Mouse (Mus musculus) gastrocnemius, postnatal 14 days (tissue): Measurements from ENCODE around the gene Robo2. TPM values are rescaled to one million over a fixed set of nuclear protein-coding genes. Genes with fewer than 3 reads are reported as not detected.

Experiments
- DNase-seq: peaks from one replicate; pipeline ENCODE4 v3.0.0; 2021; ENCODE audit warnings: mixed read lengths
- intact Hi-C: fragments of 180-260 bp; cut with DNase I; formaldehyde crosslinking; loops from one replicate; pipeline ENCODE4 v1.15.1; 2025; ENCODE audit warnings: low total_unique reads
- total RNA-seq, 2 experiments: library from RNA; stranded (reverse); gene quantifications; 2 replicates each; pipeline ENCODE4 v1.2.3; 2021

The Robo2 gene
- total RNA-seq, 2 experiments from 2014 or later = 2.0 to 4.2 TPM

DNA sequence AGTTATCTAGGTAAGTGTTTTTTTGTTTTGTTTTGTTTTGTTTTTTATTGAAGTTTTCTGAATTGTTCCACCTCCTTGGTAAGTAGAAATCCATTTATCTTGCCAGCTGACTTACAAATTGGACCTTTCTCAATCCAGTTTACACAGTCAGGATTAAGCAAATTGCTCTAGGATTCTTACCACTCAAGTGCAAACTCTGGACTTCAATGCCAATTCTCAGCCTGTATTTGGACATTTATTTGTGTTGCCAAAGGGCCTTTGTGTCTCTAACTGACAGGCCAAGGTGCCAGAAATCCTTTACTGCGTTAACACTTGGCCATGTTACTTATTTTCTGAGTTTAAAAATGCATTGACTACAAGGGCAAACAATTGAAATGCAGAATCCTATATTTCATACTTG, 38.7 kb downstream of the Robo2 start:
- intact Hi-C loops = no loop called here
- DNase-seq = no peak

DNA sequence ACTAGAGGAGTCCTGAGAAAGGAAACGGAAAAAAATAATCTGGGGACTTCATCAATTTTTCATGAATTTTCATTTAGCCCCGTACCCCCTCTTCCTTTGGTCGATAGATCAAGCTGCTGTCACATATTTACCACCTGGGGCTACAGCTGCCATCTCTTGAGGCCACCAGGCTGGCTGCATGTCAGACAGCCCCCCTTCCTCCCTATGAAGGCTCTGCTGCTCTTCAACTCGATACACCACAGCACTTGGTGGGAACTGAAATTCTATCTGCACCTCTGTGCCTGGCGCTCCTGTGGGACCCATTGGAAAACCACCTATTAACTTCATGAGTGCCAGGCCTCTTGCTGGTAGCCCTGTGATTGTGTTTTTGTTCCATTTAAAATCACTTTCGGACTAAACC, 63.2 kb downstream of the Robo2 start:
- intact Hi-C loops = no loop called here

DNA sequence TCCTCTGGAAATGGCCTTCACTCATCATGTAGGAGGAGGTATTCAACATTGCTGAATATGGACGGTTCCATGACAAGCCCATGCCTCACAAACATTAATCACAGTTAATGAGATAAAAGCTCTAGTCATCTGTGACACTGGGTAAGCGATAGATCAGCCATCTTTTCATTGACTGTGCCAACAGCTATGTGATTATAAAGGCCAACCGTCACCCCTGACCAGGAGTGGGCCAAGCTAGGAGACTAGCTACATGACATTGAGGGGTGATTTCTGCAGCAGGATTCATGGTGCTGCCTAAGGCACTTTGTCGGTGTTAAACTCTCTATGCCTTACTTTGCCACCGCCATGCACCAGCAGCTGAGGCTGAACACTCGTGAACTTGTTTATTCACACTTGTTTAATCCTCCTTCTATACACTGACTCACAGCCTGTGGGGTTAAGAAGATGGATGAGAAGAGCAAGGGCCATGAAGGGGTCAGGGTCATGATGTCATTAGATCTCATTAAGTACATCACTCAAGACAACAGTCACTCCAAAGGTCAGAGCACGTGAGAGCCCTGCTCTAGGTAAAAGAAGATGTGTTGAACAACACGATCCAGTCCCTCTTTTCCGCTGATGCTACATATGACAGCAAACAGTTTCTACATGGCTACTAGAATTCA, 72.5 kb downstream of the Robo2 start:
- intact Hi-C loops = no loop called here
- no peak for DNase-seq

More for the DNA sequence above, 63.2 kb downstream of the Robo2 start:
- no peak for DNase-seq

DNA sequence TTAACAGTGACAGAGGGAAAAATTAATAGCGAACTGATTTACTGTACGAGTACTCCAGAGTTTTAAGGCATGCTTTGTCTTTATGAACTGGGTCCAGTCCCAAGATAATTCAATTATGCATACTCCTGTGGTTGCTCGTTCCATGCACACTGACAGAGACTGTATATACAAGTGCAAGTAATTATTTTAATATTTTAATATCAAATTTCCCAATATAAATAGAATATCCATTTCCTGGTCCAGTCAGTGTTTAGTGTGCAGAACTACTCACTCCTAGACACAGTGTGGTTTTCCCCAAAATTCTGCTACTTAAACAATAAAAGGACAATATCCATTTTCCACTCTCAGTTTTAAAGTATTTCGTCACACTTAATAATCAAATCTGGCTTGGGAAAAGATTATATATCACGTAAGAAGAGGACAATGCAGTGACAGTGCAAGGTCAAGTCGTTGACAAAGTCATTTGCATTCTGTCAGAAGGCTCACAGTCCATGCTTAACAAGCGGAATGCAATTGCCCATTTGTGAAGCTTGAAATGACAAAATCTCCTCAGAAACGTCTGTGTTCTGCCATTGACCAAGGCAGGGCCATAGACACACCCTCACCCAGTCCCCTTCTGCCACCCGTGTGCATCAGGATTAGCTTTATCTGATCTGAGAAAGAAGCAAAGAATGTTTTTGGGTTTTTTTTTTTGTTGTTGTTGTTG, 89.8 kb downstream of the Robo2 start:
- intact Hi-C loops = no loop called here
- no peak for DNase-seq

DNA sequence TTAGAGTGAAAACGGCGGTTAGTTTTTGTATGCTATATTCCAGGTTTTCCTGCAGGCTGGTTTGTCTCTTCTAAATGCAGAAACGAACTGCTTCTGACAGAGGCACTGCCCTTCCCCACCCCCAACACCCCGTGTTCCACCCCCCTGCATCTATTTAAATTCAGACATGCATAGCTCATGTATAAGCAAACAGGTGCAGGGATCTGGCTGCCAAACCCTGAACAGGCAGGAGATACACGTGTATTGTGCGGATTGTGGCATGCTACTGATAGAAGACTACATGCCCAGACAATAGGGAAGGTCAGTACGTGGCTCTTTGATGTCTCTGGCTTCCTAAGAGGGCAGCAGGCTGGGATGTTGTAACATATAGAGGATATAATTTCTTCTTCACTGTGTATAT, 95.5 kb downstream of the Robo2 start:
- DNase-seq = no peak
- intact Hi-C loops = no loop called here

DNA sequence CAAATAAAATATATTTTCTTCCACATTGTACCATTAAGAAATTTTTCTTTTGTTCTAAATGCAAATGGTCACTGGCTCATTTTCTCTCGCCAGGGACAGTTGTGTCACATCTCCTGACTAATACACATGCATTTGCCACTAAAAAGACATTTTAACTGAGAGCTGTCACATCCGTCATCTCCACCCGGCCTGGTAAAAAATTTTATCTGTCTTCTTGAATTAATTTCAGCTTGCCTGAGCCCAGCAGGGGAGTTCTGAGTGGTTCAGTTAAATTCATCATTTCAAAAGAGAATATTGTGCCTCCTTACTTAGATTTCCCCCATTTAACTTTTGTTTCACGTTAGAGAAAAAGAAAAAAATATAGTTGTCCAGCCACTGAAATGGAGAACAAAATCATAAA, 98.4 kb downstream of the Robo2 start:
- intact Hi-C loops = no loop called here
- no peak for DNase-seq

DNA sequence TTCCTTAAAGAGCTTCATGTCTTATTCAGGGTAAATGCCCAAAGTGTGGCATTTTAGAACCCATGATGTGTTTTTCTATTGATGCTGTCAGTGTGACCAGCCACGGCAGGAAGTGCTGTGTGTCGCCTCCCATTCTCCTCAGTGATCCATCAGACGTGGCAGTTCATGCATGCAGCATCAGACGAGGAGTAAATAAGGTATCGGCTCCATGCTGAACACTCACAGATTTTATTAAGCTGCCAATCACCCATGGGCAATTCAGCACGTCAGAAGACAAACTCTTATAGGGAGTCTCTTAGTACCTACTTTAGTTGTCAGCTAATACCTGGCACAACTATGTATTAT, 104.1 kb downstream of the Robo2 start:
- no peak for DNase-seq
- intact Hi-C loops = no loop called here

DNA sequence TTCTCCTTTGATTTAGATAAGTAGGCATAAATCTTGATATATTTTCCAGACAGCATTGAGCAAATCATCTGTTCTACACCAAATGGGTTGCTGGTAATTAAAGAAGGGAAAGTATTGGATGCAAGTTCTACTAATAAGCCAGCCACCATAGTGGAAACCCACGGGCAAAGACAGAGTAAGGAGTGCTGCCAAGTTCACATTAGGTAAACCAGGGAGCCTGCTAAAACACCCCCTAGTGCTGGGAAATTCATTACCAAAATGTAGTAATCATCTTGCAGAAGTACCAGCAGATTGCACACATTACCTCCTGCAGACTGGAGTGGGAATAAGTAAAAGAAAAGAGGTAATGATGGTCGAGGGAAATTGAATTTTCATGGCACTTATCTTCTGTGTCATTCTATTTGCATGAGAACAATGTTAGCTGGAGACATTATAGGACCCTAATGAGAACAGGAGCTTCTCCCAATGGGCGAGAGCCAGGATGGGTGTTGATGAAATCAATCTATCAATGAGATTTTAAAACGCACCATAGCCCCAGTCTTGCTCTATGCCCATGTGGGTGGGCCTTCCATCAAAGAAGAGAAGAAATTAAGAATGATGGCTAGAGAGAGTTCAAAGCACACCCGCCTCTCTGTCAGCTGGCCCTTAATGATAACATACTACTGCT, 104.6 kb downstream of the Robo2 start:
- intact Hi-C loops = no loop called here
- no peak for DNase-seq

DNA sequence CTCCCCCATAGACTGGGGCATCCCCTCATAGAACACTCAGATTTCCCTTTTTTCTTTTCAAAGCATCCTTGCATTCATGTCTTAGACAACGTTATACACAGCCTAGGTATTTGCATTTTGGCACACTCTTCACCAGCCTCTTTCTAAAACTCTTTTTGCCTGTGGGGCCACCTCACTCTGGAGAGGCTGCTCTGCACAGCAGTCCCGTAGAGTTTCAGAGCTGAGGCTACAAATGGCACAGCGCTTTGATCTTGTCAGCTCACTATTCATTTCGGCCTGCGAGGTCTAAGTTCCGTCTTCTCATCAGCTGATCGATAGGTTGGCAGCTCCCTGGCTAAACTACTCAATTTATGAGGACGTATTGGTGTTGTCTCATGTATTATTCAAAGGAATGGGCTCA, 123.7 kb downstream of the Robo2 start:
- no peak for DNase-seq
- intact Hi-C loops = no loop called here

DNA sequence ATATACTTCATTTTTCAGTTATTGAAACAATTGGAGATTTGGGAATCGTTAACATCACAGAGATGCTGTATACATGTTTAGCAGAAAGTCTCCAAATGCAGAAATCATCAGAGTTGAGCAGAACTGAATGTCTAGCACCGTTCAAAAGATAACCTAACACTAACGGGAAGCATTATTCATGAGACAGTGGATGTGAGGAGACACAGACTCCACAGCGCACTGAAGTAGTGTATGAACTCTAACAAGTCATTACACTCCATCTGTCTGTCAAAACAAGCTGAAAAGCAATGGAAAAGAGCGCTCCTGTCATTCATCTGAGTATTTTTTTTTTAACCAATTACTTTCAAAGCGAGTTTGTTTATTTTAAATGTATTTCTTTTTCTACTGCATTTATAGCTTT, 129.1 kb downstream of the Robo2 start:
- intact Hi-C loops = no loop called here
- no peak for DNase-seq

DNA sequence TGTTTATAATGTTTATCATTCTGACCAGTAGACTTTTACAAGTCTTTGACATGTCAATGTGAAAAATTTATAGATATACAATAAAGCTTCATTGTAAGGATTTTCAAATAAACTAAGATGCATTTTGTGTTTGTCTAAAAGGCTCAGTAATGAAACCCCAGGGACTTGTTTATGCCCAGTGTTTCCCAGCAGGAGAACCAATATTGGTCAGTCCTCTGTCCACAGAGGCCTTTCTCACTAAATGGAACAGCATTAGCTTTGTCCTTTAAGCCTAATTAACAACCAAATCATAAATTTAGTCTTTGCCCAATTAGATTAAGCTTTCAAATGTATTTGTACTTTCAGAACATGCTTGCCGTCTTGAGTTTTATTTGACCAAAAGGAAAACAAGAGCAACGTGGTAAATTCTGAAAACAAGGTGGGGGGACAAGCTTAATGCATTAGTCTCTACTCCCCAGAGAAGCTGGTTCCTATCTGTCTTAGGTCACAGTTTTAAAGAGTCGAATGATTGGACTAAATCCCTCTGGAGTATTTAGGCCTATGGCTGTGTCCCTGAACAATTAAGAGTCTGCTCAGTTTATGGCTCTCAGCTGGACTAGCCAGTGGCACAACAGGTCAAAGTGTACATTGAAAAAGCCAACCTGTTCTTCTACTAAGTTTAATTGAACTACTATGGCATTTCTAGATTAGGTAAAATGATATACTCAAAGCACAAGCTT, 134.6 kb downstream of the Robo2 start:
- DNase-seq = no peak
- intact Hi-C loops = no loop called here

DNA sequence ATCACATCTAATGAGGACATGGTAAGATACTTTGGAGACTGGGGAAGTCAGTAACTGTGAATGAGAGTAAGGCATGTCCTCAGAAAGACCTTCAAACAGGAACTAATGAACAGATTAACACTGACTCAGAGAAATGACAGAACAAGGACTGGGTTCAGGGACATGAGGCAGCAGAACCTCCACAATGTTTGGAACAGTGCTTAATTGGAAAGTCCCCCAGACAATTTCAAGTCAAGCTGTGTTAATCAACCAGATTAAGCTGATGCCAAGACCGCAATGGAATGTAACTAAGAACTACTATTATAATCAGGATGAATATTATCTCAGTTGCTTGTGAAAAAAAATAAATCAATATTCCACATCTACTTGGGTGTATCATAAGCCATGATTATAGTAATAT, 137.0 kb downstream of the Robo2 start:
- no peak for DNase-seq
- intact Hi-C loops = no loop called here

DNA sequence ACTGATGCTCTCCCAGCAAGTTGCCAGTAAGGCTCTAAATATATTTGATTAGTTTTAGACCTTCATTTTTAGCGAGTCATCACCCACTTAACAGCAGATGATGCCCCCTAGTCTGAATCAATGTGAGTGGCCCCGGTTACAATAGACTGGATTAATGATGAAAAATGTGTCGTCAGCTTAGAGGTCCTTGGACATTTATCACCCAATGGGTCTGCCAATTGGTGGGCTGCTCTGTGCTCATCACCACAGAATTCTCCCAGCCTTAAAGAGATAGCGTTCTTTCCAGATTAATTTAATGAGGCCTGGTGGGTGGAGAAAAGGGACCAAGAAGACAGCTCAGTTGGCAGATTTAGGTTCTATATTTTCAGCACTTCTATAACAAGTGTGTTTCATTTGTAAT, 138.6 kb downstream of the Robo2 start:
- intact Hi-C loops = no loop called here
- DNase-seq = no peak

DNA sequence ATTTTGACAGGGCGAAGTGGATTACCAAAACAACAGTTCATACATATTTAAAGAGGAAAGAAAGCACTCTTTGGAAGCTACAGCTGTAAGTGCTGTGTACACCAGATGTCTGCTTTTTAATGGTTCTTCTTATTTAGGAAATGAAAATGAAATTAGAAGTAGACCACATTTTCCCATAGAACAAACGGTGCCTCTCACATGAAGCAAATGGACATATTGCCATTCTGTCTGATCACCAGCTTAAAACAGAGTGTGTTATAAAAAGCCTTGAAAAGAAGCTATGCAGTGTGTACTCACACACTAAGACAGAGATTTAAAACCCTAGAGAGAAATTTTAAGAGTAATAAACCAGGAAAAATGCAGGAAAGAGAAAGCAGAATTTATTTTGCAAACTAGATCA, 153.4 kb downstream of the Robo2 start:
- intact Hi-C loops = no loop called here
- DNase-seq = no peak

DNA sequence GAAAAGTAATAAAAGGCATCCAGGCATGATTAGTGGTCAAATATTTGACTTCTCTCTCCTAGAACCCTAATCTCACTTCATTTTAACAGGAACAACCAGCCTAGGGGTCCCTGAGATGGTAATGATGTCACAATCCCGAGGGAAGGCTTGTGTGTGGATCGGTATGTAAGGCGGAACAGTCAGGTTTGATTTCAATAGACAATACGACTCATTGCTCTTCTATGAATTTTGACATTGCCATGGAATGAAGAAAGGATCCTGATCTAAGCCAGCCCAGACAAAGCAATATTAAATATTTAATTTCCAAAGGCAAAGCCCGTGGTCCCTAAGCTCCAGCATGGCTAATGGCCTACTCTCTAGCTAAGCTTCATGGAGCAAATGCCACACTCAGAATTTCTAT, 167.2 kb downstream of the Robo2 start:
- intact Hi-C loops = no loop called here
- no peak for DNase-seq

DNA sequence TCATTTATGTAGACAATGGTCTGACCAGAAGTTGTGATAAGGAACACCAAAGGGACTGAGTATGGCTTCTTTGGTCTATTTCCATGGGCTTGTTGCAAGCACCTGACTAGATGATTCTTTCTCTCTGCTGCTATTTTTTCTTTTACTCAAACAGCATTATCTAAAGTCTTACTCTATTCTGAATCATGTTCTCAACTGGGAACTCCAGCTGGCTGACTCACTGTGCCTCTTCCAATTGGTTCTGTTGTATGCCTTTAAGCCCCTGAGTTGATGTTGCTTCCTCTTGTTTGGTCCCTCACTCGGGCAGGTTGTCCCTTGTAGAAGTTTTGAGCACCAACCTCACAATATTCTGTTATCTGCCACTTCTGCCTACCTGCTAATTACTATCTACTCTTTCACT, 170.1 kb downstream of the Robo2 start:
- DNase-seq = no peak
- intact Hi-C loops = no loop called here

DNA sequence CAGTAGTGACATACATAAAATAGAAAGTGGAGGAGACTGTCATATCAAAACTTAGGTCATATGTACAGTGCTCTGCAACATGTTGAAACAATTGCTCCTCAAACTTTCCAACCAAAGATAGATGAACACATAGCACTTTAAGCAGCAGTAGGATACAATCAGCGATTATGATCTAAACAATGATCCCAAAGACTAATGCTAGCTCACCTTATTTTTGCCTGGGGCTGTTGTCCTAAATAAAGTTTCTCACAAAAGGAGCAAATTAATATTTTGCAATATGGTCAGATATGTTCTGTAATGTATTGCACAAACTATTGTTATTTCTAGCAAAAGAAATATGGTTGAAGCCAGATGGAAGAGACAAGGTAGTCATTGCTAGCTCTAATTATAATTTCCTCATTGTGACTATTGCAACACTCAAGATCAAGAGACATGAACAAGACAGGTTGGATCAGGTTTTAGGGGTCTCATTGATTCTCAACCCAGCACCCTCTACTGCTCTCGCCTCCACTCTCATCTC, 174.2 kb downstream of the Robo2 start:
- no peak for DNase-seq
- intact Hi-C loops = no loop called here

DNA sequence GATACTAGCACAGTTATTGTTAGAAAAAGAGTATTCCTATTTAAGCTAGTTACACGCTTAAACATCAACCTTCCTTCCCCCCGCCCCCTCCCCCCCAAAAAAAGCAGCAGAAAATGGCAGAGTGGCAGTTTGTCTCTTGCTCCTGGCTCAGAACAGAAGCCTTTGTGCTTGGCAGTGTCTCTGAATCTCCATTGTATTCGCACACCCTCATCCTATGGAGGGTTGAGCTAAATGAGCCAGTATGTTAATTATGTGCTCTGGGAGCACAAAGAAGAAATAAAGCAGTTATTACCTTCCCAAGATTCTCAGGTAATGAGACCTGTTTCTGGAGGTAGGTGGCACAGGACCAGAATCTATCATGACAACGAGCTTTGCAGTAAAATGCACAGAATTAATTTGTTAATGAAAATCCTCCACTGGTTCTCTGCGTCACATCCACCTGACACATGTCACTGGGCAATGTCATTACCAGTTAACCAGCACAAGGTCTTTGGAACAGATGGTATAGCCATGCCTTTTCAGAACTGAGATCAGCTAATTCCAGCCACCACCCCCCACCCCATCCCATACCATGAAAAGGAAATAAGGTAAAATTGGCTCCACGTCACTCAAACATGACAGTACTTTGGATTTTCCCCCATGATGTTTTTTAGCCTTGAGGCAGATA, 177.1 kb downstream of the Robo2 start:
- intact Hi-C loops = no loop called here
- DNase-seq = no peak

DNA sequence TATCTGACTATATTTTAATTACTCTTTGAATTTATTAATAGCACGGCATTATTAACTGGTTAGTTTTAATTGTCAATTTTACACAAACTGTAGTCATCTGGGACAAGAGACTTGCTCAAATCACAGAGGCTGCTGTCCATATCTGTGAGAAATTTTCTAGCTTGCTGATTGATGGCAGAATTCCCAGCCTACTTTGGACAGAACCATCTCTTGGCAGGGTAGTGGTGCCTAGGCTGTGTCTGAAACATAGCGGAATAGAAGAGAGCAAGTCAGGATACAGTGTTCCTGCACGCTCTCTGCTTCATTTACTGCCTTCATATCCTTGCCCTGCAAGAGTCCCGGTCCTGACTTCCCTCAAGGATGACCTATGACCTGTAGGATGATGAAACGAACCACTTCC, 178.0 kb downstream of the Robo2 start:
- DNase-seq = no peak
- intact Hi-C loops = no loop called here

DNA sequence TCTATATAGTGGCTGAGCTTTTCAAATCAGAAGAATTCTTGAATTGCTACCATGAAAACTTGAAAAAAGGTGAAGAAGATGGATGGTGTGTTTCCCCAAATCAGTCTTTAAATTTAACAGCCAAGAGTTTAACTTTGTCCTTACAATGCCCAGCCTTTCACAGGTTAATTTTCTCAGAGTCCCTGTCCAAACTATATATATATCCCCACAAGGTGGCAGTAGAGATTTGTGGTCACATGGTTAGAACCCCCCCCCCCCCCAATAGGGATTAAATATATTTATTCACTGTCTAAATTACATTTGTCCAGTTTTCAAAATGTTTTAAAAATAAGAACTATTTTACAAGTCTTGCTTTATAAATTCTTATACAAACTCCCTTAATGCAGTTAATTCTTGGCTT, 184.3 kb downstream of the Robo2 start:
- intact Hi-C loops = no loop called here
- no peak for DNase-seq
